Mouse (Mus musculus) heart, adult 8-10 months (tissue): ENCODE results near the gene Ccdc149. TPM values are rescaled to one million over a fixed set of nuclear protein-coding genes. Genes with fewer than 3 reads are reported as not detected.

Experiments
- total RNA-seq, 4 experiments: library from RNA; stranded (reverse); gene quantifications; 2 replicates each; pipeline ENCODE4 v1.2.4; 2022

Gene Ccdc149
- total RNA-seq, 4 experiments from 2014 or later, result 6.4 to 9.6 (median 8.7) TPM

Other genes starting within 250 kb of the Ccdc149 start
- gene Sod3, start 107.7 kb downstream of the Ccdc149 start, total RNA-seq, result 10 to 100 TPM; 10.6 to 16.8 (median 13.2) TPM
- gene Lgi2, start 94.9 kb upstream of the Ccdc149 start, total RNA-seq, result under 1 TPM; 0.47 to 0.97 (median 0.67) TPM
- gene Sepsecs, start 198.2 kb upstream of the Ccdc149 start, total RNA-seq, result 1 to 10 TPM; 4.7 to 9.0 (median 6.9) TPM